Mouse (Mus musculus) urinary bladder, adult 2 months (tissue): ENCODE data around the gene Defb21. TPM values are rescaled to one million over a fixed set of nuclear protein-coding genes. Genes with fewer than 3 reads are reported as not detected.
A peak's percentile ranks its signal among the peaks of the same experiment; 100 is the strongest.

Experiments
- DNase-seq: peaks from one replicate; pipeline ENCODE4 v3.0.0; 2022; ENCODE audit warnings: low spot score
- polyA plus RNA-seq: library from polyadenylated mRNA; depleted of rRNA; stranded (reverse); fragments of >200 nt; gene quantifications from 2 replicates; pipeline ENCODE4 v1.2.3, GENCODE M21; 2012; rRNA removed

The Defb21 gene
- polyA plus RNA-seq: not detected in 2 replicates

GRCm38 (mm10) chr2:152572114-152572794 is at the start of gene Defb21:
Defb21 (plus strand) TSS chr2:152572744.
- DNase-seq: no peak

- no peak for DNase-seq
Observed at GRCm38 (mm10) chr2:152539944-152540710, 32.4 kb upstream of the Defb21 start, which contains the start of gene Defb29. Defb29 (minus strand) TSS chr2:152540098.

GRCm38 (mm10) chr2:152541979-152542378 is 30.6 kb upstream of the Defb21 start:
- no peak for DNase-seq

- no peak for DNase-seq
Observed at GRCm38 (mm10) chr2:152542897-152543296, 29.6 kb upstream of the Defb21 start.

GRCm38 (mm10) chr2:152543478-152543877 is 29.1 kb upstream of the Defb21 start:
- no peak for DNase-seq

GRCm38 (mm10) chr2:152544691-152545090 is 27.9 kb upstream of the Defb21 start:
- no peak for DNase-seq

- no peak for DNase-seq
Observed at GRCm38 (mm10) chr2:152548124-152548523, 24.4 kb upstream of the Defb21 start.

GRCm38 (mm10) chr2:152553774-152554423 is 18.6 kb upstream of the Defb21 start:
- peak; percentile 23 for DNase-seq

- DNase-seq: no peak
Observed at GRCm38 (mm10) chr2:152556655-152557054, 15.9 kb upstream of the Defb21 start.

GRCm38 (mm10) chr2:152569038-152569437 is 3.5 kb upstream of the Defb21 start, which contains the start of gene Gm17416:
Gm17416 (plus strand) TSS chr2:152569338.
- no peak for DNase-seq

- DNase-seq: no peak
Observed at GRCm38 (mm10) chr2:152569881-152570280, 2.7 kb upstream of the Defb21 start.

GRCm38 (mm10) chr2:152570313-152570712 is 2.2 kb upstream of the Defb21 start:
- no peak for DNase-seq

GRCm38 (mm10) chr2:152573484-152573883 is 940 bp downstream of the Defb21 start:
- DNase-seq: no peak

GRCm38 (mm10) chr2:152580107-152580506 is 7.6 kb downstream of the Defb21 start, which contains the start of gene Defb19:
Defb19 (minus strand) TSS chr2:152580312.
- DNase-seq: no peak

- no peak for DNase-seq
Observed at GRCm38 (mm10) chr2:152580612-152581011, 8.1 kb downstream of the Defb21 start.

GRCm38 (mm10) chr2:152586926-152587560 is 14.5 kb downstream of the Defb21 start:
- no peak for DNase-seq

- DNase-seq: no peak
Observed at GRCm38 (mm10) chr2:152588450-152588849, 15.9 kb downstream of the Defb21 start.

- no peak for DNase-seq
Observed at GRCm38 (mm10) chr2:152589021-152589420, 16.5 kb downstream of the Defb21 start.

- DNase-seq: no peak
Observed at GRCm38 (mm10) chr2:152599299-152599698, 26.8 kb downstream of the Defb21 start, which contains the start of gene Defb45. Defb45 (minus strand) TSS chr2:152599399.

- DNase-seq: no peak
Observed at GRCm38 (mm10) chr2:152600076-152600475, 27.5 kb downstream of the Defb21 start.

GRCm38 (mm10) chr2:152601275-152601960 is 28.9 kb downstream of the Defb21 start:
- DNase-seq: no peak
